Mouse (Mus musculus): Measurements from ENCODE around the gene Plxnd1.

The Plxnd1 gene

GRCm38 (mm10) chr6:115983306-115984038 lies 11.3 kb downstream of the Plxnd1 start:
- no peak for DNase-seq (ENCODE audit: extremely low read depth, low read depth, low spot score)

- DNase-seq (ENCODE audit: extremely low read depth, low read depth, low spot score), result no peak
Measured at GRCm38 (mm10) chr6:115982889-115983288, 11.9 kb downstream of the Plxnd1 start.

- no peak for DNase-seq (ENCODE audit: extremely low read depth, low read depth, low spot score)
Measured at GRCm38 (mm10) chr6:115978596-115978995, 16.2 kb downstream of the Plxnd1 start.

- DNase-seq (ENCODE audit: extremely low read depth, low read depth, low spot score), result no peak
Measured at GRCm38 (mm10) chr6:115977810-115978209, 17.0 kb downstream of the Plxnd1 start.

- no peak for DNase-seq (ENCODE audit: extremely low read depth, low read depth, low spot score)
Measured at GRCm38 (mm10) chr6:115975606-115976005, 19.2 kb downstream of the Plxnd1 start.

- DNase-seq (ENCODE audit: extremely low read depth, low read depth, low spot score), result no peak
Measured at GRCm38 (mm10) chr6:115973881-115974662, 20.7 kb downstream of the Plxnd1 start.

GRCm38 (mm10) chr6:115973139-115973875 lies 21.5 kb downstream of the Plxnd1 start:
- no peak for DNase-seq (ENCODE audit: extremely low read depth, low read depth, low spot score)

GRCm38 (mm10) chr6:115972083-115972764 lies 22.6 kb downstream of the Plxnd1 start:
- DNase-seq (ENCODE audit: extremely low read depth, low read depth, low spot score), result no peak

GRCm38 (mm10) chr6:115971273-115972060 lies 23.3 kb downstream of the Plxnd1 start:
- DNase-seq (ENCODE audit: extremely low read depth, low read depth, low spot score), result no peak

- no peak for DNase-seq (ENCODE audit: extremely low read depth, low read depth, low spot score)
Measured at GRCm38 (mm10) chr6:115969952-115970351, 24.9 kb downstream of the Plxnd1 start.

GRCm38 (mm10) chr6:115969103-115969502 lies 25.7 kb downstream of the Plxnd1 start:
- DNase-seq (ENCODE audit: extremely low read depth, low read depth, low spot score), result no peak

GRCm38 (mm10) chr6:115968700-115969099 lies 26.1 kb downstream of the Plxnd1 start:
- no peak for DNase-seq (ENCODE audit: extremely low read depth, low read depth, low spot score)

- DNase-seq (ENCODE audit: extremely low read depth, low read depth, low spot score), result no peak
Measured at GRCm38 (mm10) chr6:115968086-115968485, 26.7 kb downstream of the Plxnd1 start.

GRCm38 (mm10) chr6:115967291-115967880 lies 27.4 kb downstream of the Plxnd1 start:
- no peak for DNase-seq (ENCODE audit: extremely low read depth, low read depth, low spot score)

- no peak for DNase-seq (ENCODE audit: extremely low read depth, low read depth, low spot score)
Measured at GRCm38 (mm10) chr6:115966227-115966966, 28.4 kb downstream of the Plxnd1 start.

GRCm38 (mm10) chr6:115963656-115964055 lies 31.1 kb downstream of the Plxnd1 start:
- no peak for DNase-seq (ENCODE audit: extremely low read depth, low read depth, low spot score)

- DNase-seq (ENCODE audit: extremely low read depth, low read depth, low spot score), result no peak
Measured at GRCm38 (mm10) chr6:115962439-115963085, 32.2 kb downstream of the Plxnd1 start.

- DNase-seq (ENCODE audit: extremely low read depth, low read depth, low spot score), result no peak
Measured at GRCm38 (mm10) chr6:115961743-115962142, 33.1 kb downstream of the Plxnd1 start.

GRCm38 (mm10) chr6:115960322-115960721 lies 34.5 kb downstream of the Plxnd1 start:
- DNase-seq (ENCODE audit: extremely low read depth, low read depth, low spot score), result no peak
